Mouse (Mus musculus) lung, adult 18-20 months (tissue): ENCODE results near the gene Ttll1.
A peak's percentile ranks its signal among the peaks of the same experiment; 100 is the strongest.

Experiments
- DNase-seq, 2 experiments: peaks; one replicate each; pipeline ENCODE4 v3.0.0; 2022; ENCODE audit warnings: mixed read lengths in 2 of 2

The Ttll1 gene

DNA sequence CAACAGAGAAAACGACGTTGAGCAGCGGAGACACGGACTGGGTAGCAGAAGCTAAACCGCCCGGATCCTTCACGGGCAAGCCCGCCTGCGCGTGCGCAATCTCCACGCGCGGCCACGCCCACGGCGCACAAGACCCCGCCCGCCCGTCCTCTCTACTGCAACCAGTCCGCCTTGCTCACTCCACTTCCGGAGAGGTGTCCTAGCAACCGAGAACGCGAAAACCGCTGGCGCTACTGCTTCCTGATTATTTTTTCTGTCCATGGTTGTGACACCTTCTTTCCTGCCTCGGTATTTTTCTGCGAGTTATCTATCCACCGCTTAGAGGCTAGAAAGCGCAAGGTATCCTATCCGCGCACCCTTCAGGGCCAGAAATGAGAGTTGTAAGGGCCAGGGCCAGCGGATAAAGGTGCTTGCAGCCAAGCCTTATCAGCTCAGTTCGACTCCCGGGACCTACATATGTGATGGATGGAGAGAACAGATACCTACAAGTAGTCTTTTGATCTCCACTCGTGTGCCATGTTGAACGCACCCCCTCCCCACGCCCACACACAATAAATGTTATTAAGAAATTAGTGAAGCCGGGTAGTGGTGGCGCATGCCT, at the start of gene Ttll1:
Ttll1 (minus strand) TSS at position 89 of the 601 bp plus-strand sequence.
- DNase-seq = peak; percentile 97 to 98

DNA sequence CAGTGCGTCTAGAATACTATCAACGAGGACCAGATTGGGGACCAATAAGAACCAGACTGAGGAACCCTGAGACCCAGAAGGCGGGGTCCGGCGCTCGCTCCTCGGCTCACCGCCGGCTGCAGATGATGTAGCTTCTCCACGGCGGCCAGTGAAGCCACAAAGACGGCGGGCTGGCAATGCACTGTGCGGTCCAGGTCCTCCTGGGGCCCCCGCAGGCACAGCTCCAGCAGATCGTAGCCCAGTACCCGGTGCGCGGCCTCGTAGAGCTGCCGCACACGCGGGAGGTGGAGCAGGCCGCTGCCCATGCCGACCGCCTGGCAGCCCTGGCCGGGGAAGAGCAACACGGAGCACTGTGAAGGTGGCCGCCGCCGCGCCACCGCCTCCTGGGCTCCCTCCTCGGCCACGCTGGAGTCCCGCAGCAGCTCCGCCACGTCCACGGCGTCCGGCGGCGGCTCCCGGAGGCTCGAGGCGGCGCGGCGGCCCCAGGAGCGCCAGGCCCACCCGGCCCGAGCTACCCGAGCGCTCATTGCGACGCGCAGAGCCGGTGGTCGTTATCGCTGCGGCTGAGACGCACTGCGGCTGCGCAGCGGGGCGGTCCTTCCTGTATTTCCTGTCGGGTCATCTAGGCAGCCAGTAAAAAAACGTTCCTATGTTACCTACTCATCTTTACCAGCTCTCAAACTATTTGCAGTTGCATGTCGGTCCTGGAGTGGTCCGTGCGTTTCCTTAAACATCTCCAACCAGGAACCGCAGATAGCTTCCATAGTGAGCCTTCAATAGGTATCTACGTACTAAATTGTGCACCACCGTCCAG, 44.7 kb upstream of the Ttll1 start:
- DNase-seq = peak; percentile 85 to 90

DNA sequence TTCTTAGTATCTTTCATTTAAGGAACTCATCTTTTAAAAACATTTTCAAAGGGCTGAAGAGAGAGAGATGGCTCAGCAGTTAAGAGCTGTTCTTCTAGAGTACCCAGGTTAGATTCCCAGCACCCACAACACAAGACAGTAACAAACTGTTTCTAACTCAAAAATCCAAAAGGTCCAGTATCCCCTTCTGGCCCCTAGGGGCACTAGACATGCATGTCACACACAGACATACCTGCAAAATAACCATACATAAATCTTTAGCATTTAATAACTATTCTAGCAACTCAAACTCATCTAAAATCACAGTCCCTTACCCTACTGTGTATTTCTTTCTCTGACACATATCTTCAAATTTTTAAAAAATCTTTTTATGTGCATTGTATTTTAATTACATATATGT, 43.1 kb upstream of the Ttll1 start:
- DNase-seq = no peak

DNA sequence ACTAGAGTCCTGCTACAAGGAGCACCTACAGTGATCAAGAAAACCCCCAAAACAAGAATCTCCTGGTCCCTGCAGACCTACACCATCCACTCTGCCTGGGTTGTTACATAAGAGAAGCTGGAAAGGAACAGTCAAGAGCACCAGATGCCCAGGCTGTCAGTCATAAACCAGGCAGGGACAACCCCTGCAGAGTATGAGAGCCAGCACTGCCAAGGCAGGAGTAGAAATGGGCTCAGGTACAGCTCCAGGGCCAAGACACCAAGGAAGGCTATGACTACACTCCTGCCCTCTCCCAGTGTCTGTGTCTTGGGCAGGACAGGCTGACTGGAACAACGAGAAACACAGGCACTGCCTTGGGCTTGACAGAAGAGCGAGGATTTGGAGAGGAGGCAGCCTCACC, 39.4 kb upstream of the Ttll1 start:
- DNase-seq = no peak

DNA sequence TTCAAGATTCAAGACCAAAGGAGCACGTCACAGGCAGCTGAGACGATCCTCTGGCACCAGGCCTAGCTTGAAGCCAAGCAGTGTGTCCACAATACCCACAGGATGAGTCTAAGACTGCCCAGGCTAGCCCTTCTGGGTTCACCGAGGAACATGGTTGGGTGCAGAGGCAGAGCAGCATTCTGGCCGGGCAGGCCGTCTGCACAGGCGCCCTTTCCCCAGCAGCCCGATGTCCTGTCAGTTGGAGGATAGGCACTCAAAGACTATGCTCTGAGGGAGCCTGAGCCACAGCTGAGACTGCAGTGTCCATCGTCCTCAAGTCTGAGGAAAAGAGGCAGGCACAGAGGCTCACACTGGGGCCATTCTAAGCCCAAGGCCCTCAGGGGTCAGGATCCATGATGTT, 36.5 kb upstream of the Ttll1 start:
- DNase-seq = no peak

DNA sequence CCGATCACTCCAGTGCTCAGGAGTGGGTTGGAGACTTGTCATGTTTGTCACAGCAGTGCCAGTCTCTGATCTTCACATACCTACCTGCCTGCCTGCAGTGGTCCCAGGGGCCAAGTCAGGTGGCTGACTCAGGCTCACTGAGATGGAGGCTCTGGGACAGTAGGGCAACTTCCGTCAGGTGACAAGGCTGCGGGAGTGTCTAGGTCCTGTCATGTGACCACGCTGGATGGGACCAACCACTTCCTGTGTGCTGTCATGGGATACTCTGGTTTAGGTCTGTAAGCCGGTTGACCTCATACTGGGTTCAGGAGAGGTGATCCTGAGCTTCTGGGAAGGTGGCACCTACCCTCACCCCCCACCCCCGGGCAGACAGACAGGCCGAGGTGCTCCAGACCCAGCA, 35.3 kb upstream of the Ttll1 start:
- DNase-seq = no peak

DNA sequence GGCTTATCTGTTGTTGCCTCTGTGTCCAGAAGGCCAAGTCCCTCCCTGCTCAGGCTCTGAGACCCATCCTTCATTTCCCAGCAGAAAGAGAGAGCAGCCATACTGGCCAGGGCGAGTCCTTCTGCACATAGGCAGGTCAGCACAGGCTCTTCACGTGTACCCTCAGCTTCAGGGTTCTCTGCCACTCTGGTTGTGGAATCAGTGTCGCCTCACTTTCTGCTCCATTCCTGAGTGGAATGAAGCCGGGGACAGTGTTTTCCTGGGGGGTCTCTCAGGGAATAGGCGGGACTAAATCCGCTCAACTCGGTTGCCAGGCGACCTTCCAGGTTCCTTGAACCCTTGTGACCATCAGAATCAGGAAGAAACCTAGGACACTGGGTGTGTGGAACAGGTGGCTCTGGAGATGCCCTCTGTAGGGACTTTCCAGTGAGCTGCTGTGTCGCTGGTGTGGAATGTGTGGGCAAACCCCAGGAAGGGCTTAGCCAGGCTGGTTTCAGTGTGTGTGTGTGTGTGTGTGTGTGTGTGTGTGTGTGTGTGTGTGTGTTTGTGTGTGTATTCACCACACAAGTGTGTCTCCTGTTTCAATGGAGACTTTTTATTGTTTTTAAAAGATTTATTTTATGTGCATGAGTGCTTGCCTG, 31.1 kb upstream of the Ttll1 start:
- peak; percentile 61 to 70 for DNase-seq

DNA sequence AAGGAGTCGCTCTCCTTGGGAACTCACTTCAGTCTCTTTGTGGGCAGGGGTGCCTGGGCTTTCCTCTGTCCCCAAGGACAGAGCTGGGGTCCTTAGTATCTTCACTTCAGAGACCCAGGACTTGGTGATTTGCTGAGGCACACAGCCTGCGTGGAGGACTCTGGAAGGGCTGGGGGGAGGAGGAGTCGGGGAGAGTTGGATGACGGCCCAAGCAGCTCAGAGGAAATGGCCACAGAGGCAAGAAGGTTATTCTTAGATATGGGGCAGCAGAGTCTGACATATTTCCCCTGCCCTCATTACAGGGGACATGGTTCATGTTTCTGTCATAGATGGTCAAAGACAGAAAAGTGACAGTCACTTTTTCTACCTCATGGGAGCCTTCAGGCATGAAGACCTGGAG, 29.2 kb upstream of the Ttll1 start:
- peak; percentile 68 to 70 for DNase-seq

DNA sequence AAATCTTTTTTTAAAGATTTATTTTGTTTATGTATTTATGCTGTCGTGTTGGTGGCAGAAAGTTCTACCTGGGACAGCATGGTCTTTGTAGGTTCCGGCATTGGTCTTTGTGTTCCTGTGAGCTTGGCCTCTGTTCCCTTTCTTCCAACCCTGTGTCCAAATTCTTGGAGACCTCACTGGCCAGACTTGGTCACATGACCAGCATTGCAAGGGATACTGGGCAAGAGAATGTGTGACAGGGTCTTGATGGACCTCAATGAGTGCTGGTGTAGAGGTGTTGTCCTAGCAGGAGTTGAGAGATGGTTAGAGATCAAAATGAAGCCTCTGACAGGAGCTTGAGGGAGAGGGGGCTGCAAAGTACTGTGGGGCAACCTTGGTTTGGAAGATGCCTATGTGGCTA, 28.2 kb upstream of the Ttll1 start:
- DNase-seq = no peak

DNA sequence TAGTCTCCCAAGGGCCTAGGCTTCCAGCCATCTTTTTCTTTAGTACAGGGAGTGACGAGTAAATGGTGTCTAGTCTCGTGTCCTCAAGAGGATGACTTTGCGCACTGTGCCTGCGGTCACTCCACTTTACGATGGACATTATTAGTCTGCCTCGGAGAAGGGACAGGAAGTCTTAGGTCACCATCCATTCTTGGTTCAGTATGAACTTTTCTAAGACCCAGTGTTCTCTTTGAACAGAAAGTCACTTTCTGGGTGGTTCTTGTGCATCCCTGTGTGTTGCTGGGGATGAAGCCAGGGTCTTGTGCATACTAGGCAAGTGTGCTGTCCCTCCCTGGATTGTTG, 25.2 kb upstream of the Ttll1 start:
- DNase-seq = no peak

DNA sequence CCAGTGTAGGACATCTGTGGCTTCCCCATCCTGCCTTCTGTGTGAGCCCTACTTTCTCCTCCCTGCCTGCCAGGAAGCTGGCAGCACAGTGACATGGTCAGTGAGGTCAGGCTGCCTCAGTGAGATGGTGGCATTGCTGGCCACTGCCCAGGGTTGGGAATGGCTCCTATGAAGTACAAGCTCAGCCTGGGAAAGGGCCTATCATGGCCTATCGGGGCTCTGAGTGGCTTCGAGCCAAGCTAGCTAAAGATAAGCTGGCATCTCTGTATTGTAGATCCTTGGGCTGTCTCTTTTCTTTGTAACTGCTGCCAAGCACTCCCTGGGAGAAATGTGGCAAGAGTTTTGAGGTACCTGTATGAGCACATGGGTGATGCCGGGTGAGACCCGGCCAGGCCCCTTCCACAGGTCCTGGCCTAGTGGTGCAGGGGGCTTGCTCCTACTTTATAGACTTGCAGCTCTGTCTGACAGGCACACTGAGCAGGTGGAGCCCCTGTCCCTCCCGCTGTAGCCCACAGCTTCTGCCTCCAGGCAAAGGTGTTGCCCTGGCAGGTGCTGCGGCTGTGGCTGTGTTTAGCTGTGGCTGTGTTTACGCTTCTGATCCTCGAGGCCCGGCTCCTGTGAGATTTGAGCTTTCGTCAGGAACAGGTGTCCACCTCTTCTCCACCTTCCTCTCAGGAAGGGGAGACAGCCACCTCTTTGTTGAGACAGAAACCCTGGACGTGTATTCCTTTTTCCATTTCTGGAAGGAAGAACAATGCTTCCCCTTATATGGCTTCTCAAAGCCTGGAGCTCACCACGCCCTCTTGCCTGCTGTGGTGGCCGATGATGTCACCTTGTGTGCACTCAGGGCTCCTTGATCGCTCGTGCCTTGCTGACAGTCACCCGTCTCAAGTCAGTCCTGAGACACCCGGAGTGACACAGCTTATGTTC, 24.5 kb upstream of the Ttll1 start:
- peak; percentile 59 to 71 for DNase-seq

DNA sequence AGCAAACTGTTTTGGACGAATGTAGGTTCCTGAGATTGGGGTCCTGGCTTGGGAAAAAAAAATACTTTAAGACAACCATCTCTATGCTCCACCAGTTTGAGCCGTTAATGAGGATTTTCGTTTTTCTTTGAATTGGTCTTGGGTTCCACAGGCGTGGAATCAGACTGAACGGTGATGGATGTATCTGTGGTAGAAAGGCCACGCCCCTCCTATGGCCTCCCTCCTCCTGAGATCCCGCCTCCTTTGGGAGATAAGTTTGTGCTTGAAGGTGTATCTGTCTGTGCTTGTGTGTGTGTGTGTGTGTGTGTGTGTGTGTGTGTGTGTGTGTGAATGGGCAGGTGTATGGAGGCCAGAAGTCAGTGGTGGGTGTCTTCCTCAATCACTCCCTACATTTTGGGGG, 21.9 kb upstream of the Ttll1 start:
- no peak for DNase-seq

DNA sequence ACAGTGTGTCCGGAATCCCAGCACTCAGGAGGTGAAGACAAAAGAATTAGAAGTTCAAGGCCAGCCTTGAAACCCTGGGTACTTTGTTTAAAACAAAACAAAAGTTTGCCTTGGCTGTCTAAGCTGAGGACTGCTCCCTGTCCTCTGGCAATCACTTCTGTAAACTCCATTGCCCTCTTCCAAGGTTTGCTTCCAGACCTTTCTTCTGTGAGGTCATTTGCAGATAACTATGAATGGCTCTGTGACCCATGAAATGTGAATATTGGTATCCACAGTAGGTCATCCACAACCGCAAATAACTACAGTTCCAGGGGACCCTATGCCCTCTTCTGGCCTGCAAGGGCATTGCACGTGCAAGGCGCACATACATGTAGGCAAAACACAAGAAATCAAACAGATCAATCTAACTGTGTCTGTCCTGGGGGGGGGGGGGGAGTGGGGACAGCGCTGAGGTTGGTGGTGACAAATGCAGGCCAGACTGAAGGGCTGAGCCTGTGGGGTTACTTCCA, 21.3 kb upstream of the Ttll1 start:
- DNase-seq = no peak

DNA sequence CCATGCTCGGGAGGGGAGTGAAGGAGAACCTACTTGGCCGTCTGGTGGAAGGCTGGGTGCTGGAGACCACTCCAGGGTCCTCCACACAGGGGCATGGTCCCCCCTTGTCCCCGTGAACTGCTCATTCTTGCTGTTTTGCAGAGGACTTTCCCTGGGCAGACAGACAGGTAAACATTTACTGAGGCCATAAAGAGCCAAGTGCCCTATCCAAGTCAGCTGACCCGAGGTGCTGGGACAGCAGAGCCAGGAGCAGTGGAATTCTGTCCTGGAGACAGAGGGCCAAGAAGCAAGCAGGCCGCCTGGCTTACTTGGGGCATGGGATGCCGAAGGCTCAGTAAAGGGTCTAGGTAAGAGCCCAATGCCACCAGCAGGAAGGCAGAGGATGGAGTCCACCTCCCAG, 20.0 kb upstream of the Ttll1 start:
- DNase-seq = peak in 1 of 2 experiments; percentile 63

DNA sequence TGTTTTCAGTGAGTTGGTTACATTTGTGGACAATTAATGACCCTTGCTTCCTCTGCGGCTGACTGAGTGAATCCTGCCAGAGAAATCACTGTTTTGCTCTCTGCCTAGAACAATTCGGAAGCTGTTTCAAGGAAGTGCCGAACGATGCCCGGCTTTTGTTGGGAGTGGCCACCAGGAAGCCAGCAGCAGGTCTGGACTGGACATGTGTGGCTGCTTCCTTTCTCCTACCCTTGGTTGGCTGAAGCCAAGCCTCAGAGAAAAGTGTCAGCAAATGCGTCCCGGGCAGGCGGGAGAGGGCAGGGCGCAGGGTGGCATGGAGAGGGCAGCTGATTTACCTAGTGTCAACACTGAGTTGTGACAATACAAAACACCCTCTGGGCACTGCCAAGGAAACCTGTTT, 19.5 kb upstream of the Ttll1 start:
- peak; percentile 80 to 88 for DNase-seq

DNA sequence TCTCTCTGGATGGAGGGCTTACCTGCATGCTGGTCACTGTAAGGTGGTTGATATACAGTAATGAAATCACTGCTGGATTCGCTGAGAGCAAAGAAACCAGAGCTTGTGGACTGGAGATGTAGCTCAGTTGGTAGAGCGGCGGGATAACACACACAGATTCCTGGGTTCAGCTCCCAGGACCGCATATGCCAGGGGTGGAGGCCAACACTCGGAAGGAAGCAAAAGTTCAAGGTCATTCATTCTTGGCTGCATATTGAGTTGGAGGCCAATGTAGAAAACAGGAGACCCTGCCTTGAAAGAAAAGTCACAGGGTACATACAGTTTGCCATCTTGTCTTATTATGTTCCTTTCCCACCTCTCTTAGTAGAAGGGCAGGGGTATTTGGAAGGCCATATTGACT, 19.1 kb upstream of the Ttll1 start:
- DNase-seq = peak; percentile 49 to 55

DNA sequence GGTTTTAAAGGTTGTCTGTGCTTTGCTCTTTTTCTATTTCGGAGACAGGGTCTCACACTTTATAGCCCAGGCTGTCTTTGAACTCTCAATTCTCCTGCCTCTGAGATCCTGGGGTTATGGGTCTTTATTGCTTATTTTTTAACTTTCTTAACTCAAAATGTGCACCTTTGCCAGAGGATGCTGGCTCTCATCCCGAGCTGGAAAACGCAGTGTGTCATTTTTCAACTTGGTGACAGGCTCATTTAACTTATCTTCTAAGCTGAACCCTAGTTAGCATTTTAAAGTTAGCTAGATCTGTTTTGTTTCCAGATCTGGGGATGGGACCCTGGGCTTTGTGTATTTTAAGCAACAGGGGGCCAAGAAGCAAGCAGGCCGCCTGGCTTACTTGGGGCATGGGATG, 18.2 kb upstream of the Ttll1 start:
- DNase-seq = no peak

DNA sequence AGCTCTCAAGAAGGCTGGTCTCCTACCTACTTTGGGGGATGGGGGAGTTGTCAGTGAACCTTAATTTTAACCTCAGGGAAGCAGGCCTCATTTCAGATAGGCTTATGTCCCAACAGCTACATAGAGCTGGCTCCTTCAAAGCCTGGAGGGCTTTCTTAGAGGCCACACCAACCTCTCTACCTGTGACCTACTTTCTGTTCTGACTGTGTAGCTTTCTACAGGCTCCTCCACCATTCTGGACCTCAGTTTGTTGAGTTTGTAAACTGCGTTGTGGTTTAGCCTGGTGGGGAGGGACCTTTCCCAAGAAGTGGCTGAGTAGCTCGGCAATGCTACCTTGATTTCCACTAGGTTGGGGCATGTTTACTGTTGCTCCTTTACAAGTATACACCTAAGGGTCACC, 17.1 kb upstream of the Ttll1 start:
- peak; percentile 28 to 61 for DNase-seq

DNA sequence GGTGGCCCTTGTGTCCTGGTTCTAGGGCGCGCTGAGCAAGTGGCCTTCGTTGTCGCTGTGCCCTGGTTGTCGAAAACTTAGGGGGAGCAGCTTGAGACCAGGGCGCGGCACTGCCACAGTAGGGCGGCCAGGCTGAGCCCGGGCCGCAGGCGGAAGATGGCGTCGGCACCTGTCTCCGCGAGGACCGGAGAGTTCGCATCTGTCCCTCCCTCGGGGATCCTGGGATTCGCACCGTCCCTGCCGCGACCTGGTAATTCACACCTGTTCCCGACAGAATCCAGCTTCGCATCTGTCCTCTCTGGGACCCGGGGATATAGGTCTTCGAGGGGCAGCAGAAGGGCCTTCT, 16.4 kb upstream of the Ttll1 start:
- no peak for DNase-seq

DNA sequence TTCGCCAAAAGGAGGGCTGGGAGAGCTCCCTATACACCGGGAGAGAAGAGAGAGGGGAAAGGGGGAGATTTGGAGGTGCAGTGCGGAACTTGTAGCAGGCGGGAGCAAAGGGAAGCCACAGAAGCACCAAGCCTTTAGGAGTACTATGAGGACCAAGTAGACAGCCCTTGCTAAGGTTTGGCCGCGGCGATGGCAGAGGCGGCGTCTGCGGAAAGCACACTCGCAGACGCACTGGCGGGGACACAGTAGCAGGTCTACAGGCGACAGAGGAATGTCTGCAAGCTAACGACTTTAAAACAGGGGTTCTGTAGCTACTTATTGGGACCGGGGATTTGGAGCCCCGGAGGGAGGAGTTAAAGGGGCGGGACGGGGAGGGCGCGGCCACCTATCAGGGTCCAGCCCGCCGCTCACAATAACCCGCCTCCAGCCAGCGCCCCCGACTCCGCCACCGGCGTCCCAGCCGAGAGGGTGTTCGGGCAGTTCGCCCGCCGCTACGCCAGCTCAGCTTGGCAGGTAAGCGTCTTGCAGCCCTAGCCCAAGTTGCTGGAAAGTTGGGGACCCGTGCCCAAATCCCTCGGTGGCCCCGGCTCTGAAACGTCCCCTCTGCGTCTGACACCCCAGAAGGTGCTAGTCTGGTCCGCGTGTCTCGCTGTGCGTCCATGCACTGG, 15.9 kb upstream of the Ttll1 start, which contains the start of gene Bik:
Bik (plus strand) TSS at position 439 of the 668 bp plus-strand sequence.
- peak; percentile 72 to 82 for DNase-seq

DNA sequence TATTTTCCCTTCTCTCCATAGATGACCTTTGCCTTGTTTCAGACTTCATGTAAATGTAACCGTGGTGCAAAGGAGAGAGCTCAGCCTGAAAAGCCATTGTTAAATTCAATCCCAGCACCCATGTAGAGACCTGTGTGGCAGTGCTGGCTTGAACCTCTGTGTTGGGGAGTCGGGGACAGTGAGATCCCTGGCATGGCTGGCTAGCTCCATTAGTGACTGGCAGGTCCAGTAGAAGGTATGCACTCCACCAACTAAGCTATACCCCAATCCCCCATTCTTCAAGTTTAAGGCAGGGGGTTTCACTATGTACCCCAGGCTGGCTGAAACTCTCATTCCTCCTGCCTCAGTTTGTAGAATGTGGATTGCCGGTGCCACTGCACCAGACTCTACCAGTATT, 13.6 kb upstream of the Ttll1 start:
- no peak for DNase-seq

DNA sequence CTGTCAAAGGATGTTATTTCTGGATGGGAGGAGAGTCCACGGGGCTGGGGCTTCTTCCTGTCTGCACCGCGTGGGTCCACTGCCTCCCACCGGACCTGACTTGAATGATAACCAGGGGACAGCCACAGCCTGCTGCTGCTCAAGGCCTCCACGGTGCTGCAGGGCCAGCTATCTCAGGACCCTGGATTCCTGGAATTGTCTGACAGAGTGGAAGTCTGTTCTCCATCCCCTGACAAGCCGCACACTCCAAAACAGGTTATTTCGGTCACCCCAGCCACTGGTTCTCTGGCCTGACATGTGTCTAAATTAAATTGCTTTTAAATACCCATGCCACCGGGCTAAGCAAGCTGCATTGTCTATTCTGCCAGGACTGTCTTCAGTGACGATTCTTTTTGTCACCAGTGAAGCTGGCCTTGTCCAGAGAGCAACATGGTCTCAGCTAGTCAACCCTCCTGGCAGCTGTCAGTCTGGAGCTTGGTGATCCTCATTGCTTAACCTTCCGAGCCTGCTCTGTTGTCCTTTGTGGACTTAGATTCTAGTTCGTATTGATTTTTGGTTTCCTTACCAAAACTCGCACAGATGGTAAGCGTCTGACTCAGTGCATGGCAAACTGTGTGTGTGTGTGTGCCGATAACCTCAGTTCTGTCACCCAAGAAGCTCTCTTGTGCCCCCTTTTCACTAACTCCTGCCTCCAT, 13.1 kb upstream of the Ttll1 start:
- no peak for DNase-seq
